Mouse (Mus musculus) spleen, adult 12 weeks (tissue): ENCODE results near the gene Esam.

Experiments used
- DNase-seq: peaks from one replicate; pipeline ENCODE4 v3.0.0; 2022; ENCODE audit warnings: low spot score

Gene Esam

GRCm38 (mm10) chr9:37527396-37528224, at the start of gene Esam:
Gene Esam, plus strand, starts transcription at chr9:37528078.
- DNase-seq: no peak

GRCm38 (mm10) chr9:37485146-37485545, 42.7 kb upstream of the Esam start:
- no peak for DNase-seq

GRCm38 (mm10) chr9:37488041-37488440, 39.8 kb upstream of the Esam start:
- DNase-seq: no peak

- DNase-seq: peak; percentile 68
These were observed 39.1 kb upstream of the Esam start, which contains the start of gene Msantd2 for GRCm38 (mm10) chr9:37488611-37489396. Gene Msantd2, plus strand, starts transcription at chr9:37489319.

GRCm38 (mm10) chr9:37489446-37490120, 38.3 kb upstream of the Esam start:
- DNase-seq: peak; percentile 9

GRCm38 (mm10) chr9:37495761-37496160, 32.1 kb upstream of the Esam start:
- DNase-seq: no peak

GRCm38 (mm10) chr9:37496325-37496724, 31.6 kb upstream of the Esam start:
- DNase-seq: no peak

- DNase-seq: no peak
These were observed 27.7 kb upstream of the Esam start for GRCm38 (mm10) chr9:37500201-37500600.

- DNase-seq: no peak
These were observed 26.7 kb upstream of the Esam start for GRCm38 (mm10) chr9:37501170-37501569.

GRCm38 (mm10) chr9:37504348-37504747, 23.5 kb upstream of the Esam start:
- no peak for DNase-seq

GRCm38 (mm10) chr9:37506023-37506422, 21.9 kb upstream of the Esam start:
- DNase-seq: no peak

GRCm38 (mm10) chr9:37512097-37512496, 15.8 kb upstream of the Esam start:
- DNase-seq: no peak

- no peak for DNase-seq
These were observed 13.4 kb upstream of the Esam start for GRCm38 (mm10) chr9:37514456-37514855.

- no peak for DNase-seq
These were observed 10.4 kb upstream of the Esam start for GRCm38 (mm10) chr9:37517467-37517866.

GRCm38 (mm10) chr9:37518991-37519390, 8.9 kb upstream of the Esam start:
- no peak for DNase-seq

GRCm38 (mm10) chr9:37519995-37520394, 7.9 kb upstream of the Esam start:
- DNase-seq: no peak

- DNase-seq: no peak
These were observed 2.4 kb upstream of the Esam start for GRCm38 (mm10) chr9:37525461-37525860.

- DNase-seq: no peak
These were observed 1.2 kb upstream of the Esam start for GRCm38 (mm10) chr9:37526443-37527395.

- no peak for DNase-seq
These were observed 520 bp downstream of the Esam start for GRCm38 (mm10) chr9:37528225-37528970.

- DNase-seq: no peak
These were observed 2.4 kb downstream of the Esam start for GRCm38 (mm10) chr9:37530031-37530887.
